In the genomic region with DNA sequence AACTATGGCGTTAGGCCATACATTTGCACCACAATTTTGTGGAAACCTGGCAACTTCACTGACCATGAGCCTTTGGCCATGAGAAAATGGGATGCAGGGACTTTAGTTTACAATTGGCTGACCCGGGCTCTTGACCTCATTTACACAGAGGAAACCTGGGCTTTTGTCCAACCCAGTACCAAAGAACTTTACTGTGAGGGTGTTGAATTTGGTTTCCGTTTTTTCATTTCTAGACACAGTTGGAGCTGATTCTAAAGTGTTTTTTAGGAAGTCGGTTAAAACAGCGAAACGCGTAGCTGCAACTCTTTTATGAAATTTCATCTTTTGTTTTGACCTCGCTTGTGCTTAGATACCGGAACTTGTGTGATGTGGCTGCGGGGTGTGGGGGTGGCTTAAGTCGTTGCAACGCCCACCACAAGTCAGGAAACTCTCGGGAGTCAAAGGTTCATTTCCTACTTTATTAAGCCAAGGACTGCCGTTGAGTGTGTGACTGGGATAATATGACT, we compare ENCODE assay signal across 10 mouse cellular contexts.
DNase-seq lines count a peak whose midpoint lies in the region; ATAC-seq and TF ChIP-seq lines count a peak whose summit lies in the region.
"Had no signal": no experiment of that assay in that cellular context is flagged by ENCODE, and none has a peak within 500 bp of the region (broad histone marks: within the 10 kb centered on the region; RNA-seq: fewer than 3 reads in every experiment).

No protein-coding gene starts in this region.

- H3K9me3 ChIP-seq in forebrain, postnatal 0 days (ENCODE audit: low read length), result no peaks in the 10 kb centered on the region
- H3K9me3 ChIP-seq: embryonic facial prominence, embryonic 12.5 days; neural tube, embryonic 13.5 days had no signal

- no peaks in the 10 kb centered on the region for H3K36me3 ChIP-seq in spleen, adult 2 months (ENCODE audit: control insufficient read depth, insufficient read depth, low read length)
- no peaks in the 10 kb centered on the region for H3K36me3 ChIP-seq in forebrain, postnatal 0 days (ENCODE audit: insufficient read depth)
- H3K36me3 ChIP-seq: embryonic facial prominence, embryonic 12.5 days; neural tube, embryonic 13.5 days had no signal

- H3K4me3 ChIP-seq in spleen, adult 2 months (ENCODE audit: extremely low read depth, insufficient read depth, insufficient read length), result no peak overlapping the region
- H3K4me3 ChIP-seq in forebrain, postnatal 0 days (ENCODE audit: low read depth, low read length), result no peak overlapping the region
- H3K4me3 ChIP-seq: embryonic facial prominence, embryonic 12.5 days; neural tube, embryonic 13.5 days had no signal

- DNase-seq in adrenal gland, adult 2 months, result peak; percentile 40
- no peak for DNase-seq in adrenal gland, adult 8-10 months
- DNase-seq in right cerebral cortex, postnatal 10 days (ENCODE audit: low spot score in 2 of 2), result peak; percentile 49 to 52
- DNase-seq in right cerebral cortex, postnatal 4 days, result no peak
- DNase-seq in kidney, postnatal 25 days, result peak; percentile 63 to 74
- peak; percentile 6 to 21 for DNase-seq in spleen, adult 2 months (ENCODE audit: low read depth in 1 of 2, low spot score in 2 of 2)
- no peak for DNase-seq in forebrain, postnatal 0 days

- H3K9ac ChIP-seq in forebrain, postnatal 0 days, result no peak overlapping the region
- H3K9ac ChIP-seq: embryonic facial prominence, embryonic 12.5 days; neural tube, embryonic 13.5 days had no signal

- H3K4me2 ChIP-seq in forebrain, postnatal 0 days (ENCODE audit: low read depth), result no peak overlapping the region
- H3K4me2 ChIP-seq: embryonic facial prominence, embryonic 12.5 days; neural tube, embryonic 13.5 days had no signal

- ATAC-seq in erythroblast, adult 5-6 weeks (replicated peaks; ENCODE audit: low FRiP score, poor library complexity, severe bottlenecking), result no peak
- ATAC-seq in forebrain, postnatal 0 days, result no peak

- no peak for TF ChIP-seq CTCF in spleen, adult 2 months (IDR thresholded peaks at IDR 0.05; ENCODE audit: extremely low read depth, insufficient read depth, insufficient read length, insufficient replicate concordance)
- TF ChIP-seq CTCF in forebrain, postnatal 0 days (IDR thresholded peaks at IDR 0.05; ENCODE audit: low read depth), result no peak

- peaks cover 8% of the 10 kb centered on the region; the same call in 1 of the 2 replicates for H3K4me1 ChIP-seq in spleen, adult 2 months (ENCODE audit: control insufficient read depth, insufficient read depth, insufficient read length)
- H3K4me1 ChIP-seq in forebrain, postnatal 0 days (ENCODE audit: insufficient read depth), result peaks cover 11% of the 10 kb centered on the region; the same call in 1 of the 2 replicates

- H3K27ac ChIP-seq in spleen, adult 2 months (ENCODE audit: insufficient read depth, low read length), result peak overlapping the region; percentile 43
- no peak overlapping the region for H3K27ac ChIP-seq in forebrain, postnatal 0 days (ENCODE audit: low read depth, low read length)

- WGBS in spleen, adult 2 months, result 22% methylated on average over 14 of the region's 14 CpGs
- 64% methylated on average over 14 of the region's 14 CpGs for whole genome bisulfite sequencing in forebrain, postnatal 0 days

- H3K27me3 ChIP-seq in spleen, adult 2 months (ENCODE audit: control insufficient read depth, insufficient read depth, low read length), result no peaks in the 10 kb centered on the region
- H3K27me3 ChIP-seq in forebrain, postnatal 0 days (ENCODE audit: insufficient read depth, low read length), result no peaks in the 10 kb centered on the region
- H3K27me3 ChIP-seq: embryonic facial prominence, embryonic 12.5 days; neural tube, embryonic 13.5 days had no signal

- no peak for TF ChIP-seq POLR2A in spleen, adult 2 months (IDR thresholded peaks at IDR 0.05; ENCODE audit: low read depth, low read length)

Comparison
In these comparisons a context has a peak if more than half of its experiments do, and no peak if none do; other contexts are left out.
1. DNase-seq: peak in adrenal gland, adult 2 months (single experiment), right cerebral cortex, postnatal 10 days (2 of 2), kidney, postnatal 25 days (2 of 2) and spleen, adult 2 months (2 of 2); none in adrenal gland, adult 8-10 months (single experiment), right cerebral cortex, postnatal 4 days (single experiment) and forebrain, postnatal 0 days (single experiment).